Mouse (Mus musculus) kidney, postnatal 10 days (tissue): ENCODE measurements around the gene Cpxm2.

Source experiments
- DNase-seq: peaks from one replicate; pipeline ENCODE4 v3.0.0; 2021; ENCODE audit warnings: mixed read lengths

Cpxm2 gene

DNA sequence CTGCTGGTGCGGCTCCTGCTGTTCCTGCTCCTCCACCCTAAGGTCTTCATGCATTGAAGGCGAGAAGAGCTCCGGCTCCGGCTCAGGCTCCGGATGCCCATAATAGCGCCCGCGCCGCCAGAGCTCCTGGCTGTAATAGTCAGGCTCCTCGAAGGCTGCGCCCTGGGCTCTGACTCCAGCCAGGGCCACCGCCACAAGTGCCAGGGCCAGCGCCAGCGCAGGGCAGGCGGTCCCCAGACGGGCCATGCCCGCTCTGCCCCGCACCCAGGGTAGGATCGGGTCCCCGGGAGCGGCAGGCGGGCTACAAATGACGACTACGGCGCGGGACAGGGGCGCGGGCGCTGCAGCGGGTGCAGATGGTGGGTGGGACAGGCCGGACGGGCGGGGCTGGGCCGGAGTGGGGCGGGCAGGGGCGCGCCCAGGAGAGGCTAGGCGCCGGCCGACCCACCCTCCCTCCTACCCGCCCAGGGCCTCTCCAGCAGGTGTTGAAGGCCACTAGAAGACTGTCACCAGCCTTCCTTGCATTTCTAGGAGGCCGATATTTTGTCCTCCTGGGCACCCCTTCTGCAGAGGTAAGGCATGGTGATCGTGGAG is at the start of gene Cpxm2:
Cpxm2 (minus strand) TSS at position 372 of the 594 bp plus-strand sequence.
- peak; percentile 9 for DNase-seq

DNA sequence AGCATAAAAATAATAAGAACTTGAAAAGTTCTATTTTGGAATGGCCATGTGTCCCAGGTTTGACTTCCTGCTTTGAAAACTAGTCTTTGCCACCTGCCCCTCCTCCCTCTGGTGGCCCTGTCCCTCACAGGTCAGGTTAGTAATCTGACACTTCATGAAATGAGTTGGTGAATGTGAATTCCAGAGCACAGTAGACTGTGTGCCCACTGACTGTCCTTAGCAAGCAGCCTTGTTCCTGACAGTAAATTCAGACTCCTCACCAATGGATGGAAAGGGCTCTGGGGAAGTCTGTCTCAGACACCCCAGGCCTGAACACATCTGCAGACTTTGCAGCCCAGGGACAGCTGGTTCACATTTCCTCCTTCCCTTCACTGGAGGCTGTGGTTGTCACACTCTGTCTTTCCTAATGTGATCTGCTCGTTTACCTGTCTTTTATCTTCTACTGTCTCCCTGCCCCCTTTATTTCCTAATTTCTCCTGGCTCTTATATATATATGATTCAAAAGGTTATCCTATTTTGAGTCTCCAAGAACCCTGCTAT is 49.6 kb upstream of the Cpxm2 start:
- no peak for DNase-seq

DNA sequence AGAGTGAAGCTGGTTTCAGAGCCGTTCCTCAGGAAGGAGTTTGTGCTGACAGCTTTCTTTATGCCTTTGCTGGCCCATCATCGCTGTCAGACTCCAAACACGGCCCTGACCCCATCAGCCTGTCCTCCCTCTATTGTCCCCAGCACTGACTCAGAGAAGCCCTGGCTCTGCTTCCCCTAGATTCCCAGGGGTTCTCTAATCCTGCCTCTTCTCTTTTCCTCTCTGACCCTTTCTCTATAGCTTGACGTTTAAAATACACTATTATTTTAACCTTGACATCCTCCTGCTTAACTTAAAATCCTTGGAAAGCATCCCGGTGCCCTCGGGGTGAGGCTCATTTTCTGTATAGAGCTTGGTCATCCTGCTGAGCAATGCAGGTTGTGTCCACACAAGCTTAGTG is 45.1 kb upstream of the Cpxm2 start:
- no peak for DNase-seq

DNA sequence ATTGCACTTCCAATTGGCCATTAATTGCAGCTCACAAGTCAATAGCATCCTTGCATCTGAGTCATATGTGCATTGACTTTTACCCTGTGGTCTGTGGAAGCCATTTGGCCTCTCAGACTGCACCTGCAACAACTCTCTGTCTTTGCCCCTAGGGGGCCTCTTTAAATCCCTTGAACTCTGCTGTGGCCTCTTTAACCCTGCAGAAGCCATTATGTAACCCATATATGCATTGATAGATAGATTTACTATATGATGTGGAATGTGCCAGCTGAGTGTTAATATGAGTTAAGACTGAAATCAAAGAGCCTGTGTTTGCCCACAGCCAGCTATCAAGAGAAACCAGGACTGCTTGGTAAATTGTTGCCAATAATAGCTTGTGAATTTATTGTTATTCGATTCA is 44.3 kb upstream of the Cpxm2 start:
- DNase-seq: no peak

GRCm38 (mm10) chr7:132197817-132198475 is 43.4 kb upstream of the Cpxm2 start:
- no peak for DNase-seq

DNA sequence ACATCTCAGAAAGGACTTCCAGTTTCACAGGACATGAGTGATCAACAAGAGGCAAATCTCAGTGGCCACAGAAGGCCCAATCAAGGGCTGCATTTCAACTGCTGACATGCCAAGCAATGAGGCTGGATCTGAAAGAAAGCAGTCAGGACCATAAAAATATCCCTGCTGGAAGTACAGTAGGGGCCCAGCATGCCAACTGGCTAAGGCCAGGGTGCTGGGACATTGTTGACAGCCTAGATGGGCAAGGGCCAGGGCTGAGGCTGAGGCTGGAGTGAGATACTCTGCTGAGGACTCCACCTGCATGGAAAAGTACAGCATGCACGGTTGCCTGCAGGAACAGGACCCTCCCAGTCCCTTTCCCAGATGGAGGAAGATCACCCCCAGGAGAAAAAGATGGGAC is 42.0 kb upstream of the Cpxm2 start:
- no peak for DNase-seq

GRCm38 (mm10) chr7:132193606-132194005 is 39.1 kb upstream of the Cpxm2 start:
- no peak for DNase-seq

- DNase-seq: no peak
Observed at GRCm38 (mm10) chr7:132187456-132187855, 32.9 kb upstream of the Cpxm2 start.

- no peak for DNase-seq
Observed at GRCm38 (mm10) chr7:132183892-132184404, 29.4 kb upstream of the Cpxm2 start.

- DNase-seq: no peak
Observed at GRCm38 (mm10) chr7:132181586-132182198, 27.2 kb upstream of the Cpxm2 start.

DNA sequence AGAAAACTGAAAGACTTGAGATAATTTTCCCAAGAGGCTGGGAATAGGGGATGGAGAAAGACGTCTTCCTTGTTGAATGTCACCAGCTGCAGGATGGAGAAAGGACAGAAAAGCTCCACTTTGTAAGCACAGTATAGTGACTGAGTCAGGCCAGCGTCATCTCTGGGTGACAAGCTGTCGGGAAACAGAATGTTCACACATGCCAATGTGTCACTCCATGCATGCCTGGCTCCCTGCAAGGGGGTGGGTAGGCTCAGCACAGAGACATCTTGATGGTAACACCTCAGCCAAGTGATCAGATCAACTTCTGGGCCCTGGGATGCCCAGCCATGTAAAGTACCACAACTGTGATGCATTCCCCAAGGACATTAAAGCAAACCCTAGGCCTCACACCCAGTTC is 26.5 kb upstream of the Cpxm2 start:
- no peak for DNase-seq

- DNase-seq: no peak
Observed at GRCm38 (mm10) chr7:132179049-132179448, 24.5 kb upstream of the Cpxm2 start.

- DNase-seq: no peak
Observed at GRCm38 (mm10) chr7:132174787-132175186, 20.2 kb upstream of the Cpxm2 start.

DNA sequence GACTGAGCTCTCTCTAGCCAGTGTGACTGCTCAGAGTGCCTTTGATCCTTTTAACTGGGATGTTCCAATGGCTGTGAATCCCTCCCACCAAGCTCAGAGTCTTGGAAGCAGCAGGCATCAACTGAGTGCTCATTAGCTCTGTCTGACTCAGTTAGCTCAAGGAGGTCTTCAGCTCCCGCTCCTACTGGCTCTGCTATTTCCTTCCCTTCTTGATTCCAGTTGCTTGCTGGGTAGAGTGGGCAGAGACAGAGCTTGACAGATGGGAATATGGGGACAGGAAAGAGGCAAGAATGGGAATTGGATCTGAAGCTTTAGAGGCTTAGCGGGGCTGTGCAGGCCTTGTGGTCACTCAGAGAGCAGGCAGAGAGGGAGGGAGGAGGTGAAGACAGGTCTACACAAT is 19.8 kb upstream of the Cpxm2 start:
- no peak for DNase-seq

DNA sequence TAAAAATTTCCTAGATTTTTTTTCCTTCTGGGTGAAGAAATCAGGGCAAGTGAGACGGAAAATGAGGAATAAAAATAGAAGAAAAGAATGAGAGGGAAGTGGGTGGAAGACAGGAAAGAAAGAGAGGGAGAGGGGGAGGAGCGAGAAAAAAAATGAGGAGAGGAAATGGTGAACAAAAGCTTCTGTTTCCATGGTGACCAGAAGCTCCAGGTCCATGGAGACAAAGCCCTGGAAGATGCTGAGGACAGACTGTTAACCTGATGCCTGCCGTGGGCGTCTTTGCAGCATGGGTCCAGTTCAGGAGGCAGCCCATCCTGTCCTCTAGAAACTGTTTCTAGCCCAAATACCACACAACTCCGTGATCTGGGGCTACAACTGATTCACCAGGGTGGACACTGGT is 17.7 kb upstream of the Cpxm2 start:
- no peak for DNase-seq

- DNase-seq: no peak
Observed at GRCm38 (mm10) chr7:132171716-132172115, 17.2 kb upstream of the Cpxm2 start.

GRCm38 (mm10) chr7:132169419-132170169 is 15.1 kb upstream of the Cpxm2 start:
- DNase-seq: peak; percentile 17

- DNase-seq: no peak
Observed at GRCm38 (mm10) chr7:132167239-132167638, 12.7 kb upstream of the Cpxm2 start.

GRCm38 (mm10) chr7:132162254-132162653 is 7.7 kb upstream of the Cpxm2 start:
- DNase-seq: no peak

DNA sequence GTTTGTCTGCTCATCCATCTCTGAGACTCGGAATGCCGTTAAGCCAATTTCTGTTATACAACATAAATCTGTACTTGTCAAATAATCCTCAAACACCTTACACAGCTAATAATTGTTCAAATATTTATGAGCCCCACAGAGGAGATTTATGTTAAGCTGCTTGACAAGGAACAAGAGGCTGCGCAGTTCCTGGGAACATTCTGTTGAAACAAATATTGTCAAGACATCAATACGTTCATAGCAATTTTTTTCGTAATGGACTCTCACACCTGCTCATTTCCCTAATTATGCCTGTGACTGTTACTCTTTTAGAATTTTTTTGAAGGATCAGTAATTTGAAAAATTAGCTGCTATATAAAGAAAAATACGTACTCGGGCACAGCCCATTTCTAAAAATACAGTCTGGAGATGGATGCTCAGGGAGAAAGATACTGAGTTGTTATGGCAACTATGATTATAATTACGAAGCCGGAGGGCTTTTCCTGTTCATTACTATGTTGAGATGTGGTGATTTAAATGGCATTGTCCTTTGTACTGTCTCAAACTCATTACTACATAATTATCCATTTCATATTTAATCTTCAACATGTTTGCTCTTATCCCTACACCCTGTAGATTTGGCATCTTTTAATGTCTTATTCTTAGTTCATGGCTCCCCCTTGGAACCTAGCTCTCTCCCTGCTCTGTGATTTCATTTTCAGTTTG is 3.9 kb upstream of the Cpxm2 start:
- no peak for DNase-seq

GRCm38 (mm10) chr7:132153725-132154147 is 803 bp downstream of the Cpxm2 start:
- no peak for DNase-seq

DNA sequence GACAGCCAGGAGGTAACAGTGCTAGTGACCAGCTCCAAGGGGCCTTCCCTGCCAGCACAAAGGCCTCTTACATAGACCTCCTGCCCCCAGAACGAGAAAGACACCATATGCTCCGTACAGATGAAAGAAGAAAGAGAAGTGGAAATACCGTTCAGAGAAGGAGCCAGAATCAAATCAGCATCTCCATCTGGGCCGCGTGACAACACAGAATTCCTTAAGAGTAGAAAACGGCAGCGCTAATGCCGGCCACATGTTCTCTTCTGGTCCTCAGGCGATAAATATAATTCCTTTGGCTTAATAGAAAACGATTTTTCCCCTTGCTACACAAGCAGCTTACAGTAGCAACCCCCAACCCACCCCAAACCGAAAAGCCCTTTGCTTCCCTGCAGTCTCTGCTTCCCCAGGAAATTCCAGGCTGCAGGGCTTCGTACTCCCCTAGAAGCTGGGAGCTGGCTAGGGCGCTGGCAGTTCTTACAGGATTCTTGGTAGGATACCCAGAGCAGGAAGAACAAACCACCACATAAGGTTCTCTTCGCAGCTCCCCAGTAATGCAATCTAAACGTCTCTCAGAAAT is 9.2 kb downstream of the Cpxm2 start:
- no peak for DNase-seq
